ENCODE assay signal across 18 mouse cellular contexts in the genomic region with DNA sequence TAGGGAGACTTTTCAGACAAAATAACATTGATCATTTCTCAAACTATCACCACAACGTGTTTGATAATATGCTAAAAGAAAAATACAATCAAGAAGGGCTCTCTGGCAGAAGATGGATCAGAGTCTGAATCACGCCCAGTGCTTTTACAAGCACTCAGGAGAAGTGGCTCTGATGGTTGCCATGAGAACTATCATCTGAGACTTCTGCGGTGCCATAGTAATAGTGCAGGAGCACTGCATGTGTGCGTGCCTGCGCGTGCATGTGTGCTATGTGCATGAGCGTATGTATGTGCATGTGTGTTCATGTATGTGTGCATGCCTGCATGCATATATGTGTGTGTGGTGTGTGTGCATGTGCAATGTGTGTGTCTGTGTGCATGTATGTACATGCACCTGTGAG. TPM values are rescaled to one million over a fixed set of nuclear protein-coding genes. Genes with fewer than 3 reads are reported as not detected.
DNase-seq lines count a peak whose midpoint lies in the region; ATAC-seq and TF ChIP-seq lines count a peak whose summit lies in the region.
"Had no signal": no experiment of that assay in that cellular context is flagged by ENCODE, and none has a peak within 500 bp of the region (broad histone marks: within the 10 kb centered on the region; RNA-seq: fewer than 3 reads in every experiment).

No protein-coding gene starts in this region.

- no peak overlapping the region for H3K27ac ChIP-seq in heart, embryonic 12.5 days (ENCODE audit: poor library complexity, severe bottlenecking)
- H3K27ac ChIP-seq in left cerebral cortex, adult 2 months = peak overlapping the region; percentile 50; the same call in 1 of the 2 replicates
- H3K27ac ChIP-seq in midbrain, embryonic 15.5 days = no peak overlapping the region
- H3K27ac ChIP-seq in midbrain, embryonic 11.5 days (ENCODE audit: low read depth, low read length) = no peak overlapping the region
- no peak overlapping the region for H3K27ac ChIP-seq in midbrain, postnatal 0 days (ENCODE audit: low read depth, low read length)
- H3K27ac ChIP-seq in embryonic facial prominence, embryonic 10.5 days (replicated peaks) = no peak overlapping the region
- H3K27ac ChIP-seq: embryonic facial prominence, embryonic 15.5 days; kidney, postnatal 0 days; limb, embryonic 12.5 days; liver, embryonic 14.5 days had no signal

- H3K9me3 ChIP-seq in heart, embryonic 12.5 days (replicated peaks) = no peaks in the 10 kb centered on the region; the same call in 1 of the 2 replicates
- H3K9me3 ChIP-seq in midbrain, embryonic 15.5 days = no peaks in the 10 kb centered on the region
- no peaks in the 10 kb centered on the region for H3K9me3 ChIP-seq in midbrain, embryonic 11.5 days (ENCODE audit: control insufficient read depth, low read length)
- H3K9me3 ChIP-seq in midbrain, postnatal 0 days (ENCODE audit: low read length) = no peaks in the 10 kb centered on the region
- H3K9me3 ChIP-seq in embryonic facial prominence, embryonic 10.5 days = no peaks in the 10 kb centered on the region
- H3K9me3 ChIP-seq: embryonic facial prominence, embryonic 15.5 days; limb, embryonic 12.5 days had no signal

- peaks cover 6% of the 10 kb centered on the region for H3K4me1 ChIP-seq in heart, embryonic 12.5 days (replicated peaks)
- peaks cover 19% of the 10 kb centered on the region for H3K4me1 ChIP-seq in midbrain, embryonic 15.5 days
- peaks cover 9% of the 10 kb centered on the region for H3K4me1 ChIP-seq in midbrain, embryonic 11.5 days (ENCODE audit: control insufficient read depth, insufficient read depth, low read length)
- peaks cover 3% of the 10 kb centered on the region; the same call in 1 of the 2 replicates for H3K4me1 ChIP-seq in midbrain, postnatal 0 days (ENCODE audit: insufficient read depth, low read length)
- peaks cover 23% of the 10 kb centered on the region for H3K4me1 ChIP-seq in embryonic facial prominence, embryonic 10.5 days

- ATAC-seq in heart, embryonic 12.5 days (ENCODE audit: insufficient number of reproducible peaks, low FRiP score) = no peak
- ATAC-seq in midbrain, embryonic 15.5 days (replicated peaks) = peak; percentile 73
- ATAC-seq in midbrain, embryonic 11.5 days (ENCODE audit: low FRiP score) = no peak
- 0 out of 2 replicates have a peak, but pooled peaks have one; percentile 61 for ATAC-seq in midbrain, postnatal 0 days (ENCODE audit: low FRiP score)
- ATAC-seq: inflammation-experienced regulatory T-cells, adult 6 months had no signal

- H3K4me2 ChIP-seq in heart, embryonic 12.5 days = peak overlapping the region; percentile 64
- H3K4me2 ChIP-seq in midbrain, embryonic 15.5 days = no peak overlapping the region
- no peak overlapping the region for H3K4me2 ChIP-seq in midbrain, embryonic 11.5 days
- no peak overlapping the region for H3K4me2 ChIP-seq in midbrain, postnatal 0 days (ENCODE audit: low read depth, low read length, poor library complexity, severe bottlenecking)

- no peak for TF ChIP-seq CTCF in left cerebral cortex, adult 2 months (IDR thresholded peaks at IDR 0.05)
- TF ChIP-seq CTCF in midbrain, postnatal 0 days (IDR thresholded peaks at IDR 0.05) = no peak

- H3K4me3 ChIP-seq in heart, embryonic 12.5 days = no peak overlapping the region
- no peak overlapping the region for H3K4me3 ChIP-seq in left cerebral cortex, adult 2 months
- no peak overlapping the region for H3K4me3 ChIP-seq in midbrain, embryonic 15.5 days
- no peak overlapping the region for H3K4me3 ChIP-seq in midbrain, embryonic 11.5 days (ENCODE audit: low read depth, low read length)
- H3K4me3 ChIP-seq in midbrain, postnatal 0 days (ENCODE audit: low read depth, low read length) = no peak overlapping the region
- H3K4me3 ChIP-seq in embryonic facial prominence, embryonic 10.5 days = no peak overlapping the region

- H3K36me3 ChIP-seq in heart, embryonic 12.5 days = no peaks in the 10 kb centered on the region
- no peaks in the 10 kb centered on the region for H3K36me3 ChIP-seq in midbrain, embryonic 15.5 days (replicated peaks)
- no peaks in the 10 kb centered on the region for H3K36me3 ChIP-seq in midbrain, embryonic 11.5 days (ENCODE audit: control insufficient read depth, insufficient read depth, low read length)
- no peaks in the 10 kb centered on the region for H3K36me3 ChIP-seq in midbrain, postnatal 0 days (ENCODE audit: insufficient read depth, low read length)
- no peaks in the 10 kb centered on the region for H3K36me3 ChIP-seq in embryonic facial prominence, embryonic 10.5 days (replicated peaks)
- H3K36me3 ChIP-seq: embryonic facial prominence, embryonic 15.5 days; limb, embryonic 12.5 days had no signal

- intact Hi-C loops in heart, postnatal 36 days (cut with DNase I) = no loop called here
- intact Hi-C loops in left cerebral cortex, adult 2 months (cut with DNase I) = no loop called here

- WGBS in heart, embryonic 12.5 days = 53% methylated on average over 7 of the region's 7 CpGs
- 79% methylated on average over 7 of the region's 7 CpGs for WGBS in midbrain, embryonic 15.5 days
- 92% methylated on average over 7 of the region's 7 CpGs for WGBS in midbrain, embryonic 11.5 days
- WGBS in midbrain, postnatal 0 days = 72% methylated on average over 7 of the region's 7 CpGs
- 87% methylated on average over 7 of the region's 7 CpGs for WGBS in embryonic facial prominence, embryonic 10.5 days

- H3K9ac ChIP-seq in heart, embryonic 12.5 days = no peak overlapping the region
- no peak overlapping the region for H3K9ac ChIP-seq in midbrain, embryonic 15.5 days
- H3K9ac ChIP-seq in midbrain, embryonic 11.5 days (ENCODE audit: low read length) = no peak overlapping the region
- no peak overlapping the region for H3K9ac ChIP-seq in midbrain, postnatal 0 days (replicated peaks; ENCODE audit: low read length, poor library complexity, severe bottlenecking)
- H3K9ac ChIP-seq: embryonic facial prominence, embryonic 15.5 days; limb, embryonic 12.5 days; liver, embryonic 14.5 days had no signal

- no peak for DNase-seq in heart, postnatal 36 days
- no peak for DNase-seq in left cerebral cortex, adult 2 months (ENCODE audit: extremely low spot score in 1 of 2, low spot score in 2 of 2)
- no peak for DNase-seq in left cerebral cortex, adult 18-20 months (ENCODE audit: low spot score in 2 of 2)
- no peak for DNase-seq in midbrain, embryonic 11.5 days (ENCODE audit: low spot score, missing footprints)
- DNase-seq in midbrain, postnatal 0 days (ENCODE audit: low spot score) = peak; percentile 36
- no peak for DNase-seq in embryonic facial prominence, embryonic 10.5 days (ENCODE audit: low spot score)
- DNase-seq: adrenal gland, postnatal 14 days; cerebellum, adult 9-10 months; gastrocnemius, postnatal 25 days; right cerebral cortex, adult 18-20 months; thymus, postnatal 36 days had no signal

- H3K27me3 ChIP-seq in heart, embryonic 12.5 days (replicated peaks) = peaks cover 8% of the 10 kb centered on the region
- H3K27me3 ChIP-seq in midbrain, embryonic 15.5 days (replicated peaks) = no peaks in the 10 kb centered on the region; the same call in 1 of the 2 replicates
- no peaks in the 10 kb centered on the region for H3K27me3 ChIP-seq in midbrain, embryonic 11.5 days (ENCODE audit: control insufficient read depth, insufficient read depth, low read length)
- no peaks in the 10 kb centered on the region for H3K27me3 ChIP-seq in midbrain, postnatal 0 days (ENCODE audit: insufficient read depth, low read length)
- H3K27me3 ChIP-seq in embryonic facial prominence, embryonic 10.5 days (replicated peaks; ENCODE audit: low read depth, poor library complexity, severe bottlenecking) = peaks cover 13% of the 10 kb centered on the region
- H3K27me3 ChIP-seq: embryonic facial prominence, embryonic 15.5 days had no signal

RNA-seq across cellular contexts. Expression of gene Pdcl3, which starts 43.8 kb away (rescaled TPM):
- polyA plus RNA-seq in heart, embryonic 12.5 days (2016; fragmentation: Nextera tagmentation; extraction: Ambion mirVana) = 149 and 168 TPM in 2 replicates
- 10 to 100 TPM; 76.2 to 77.3 TPM for total RNA-seq in heart, postnatal 36 days (2021)
- total RNA-seq in left cerebral cortex, adult 2 months (2021) = 10 to 100 TPM; 32.2 to 40.8 TPM
- 10 to 100 TPM; 38.7 to 41.3 TPM for total RNA-seq in left cerebral cortex, adult 18-20 months (2021)
- 147 TPM in 2 replicates for polyA plus RNA-seq in midbrain, embryonic 15.5 days (2015; fragmentation: Nextera tagmentation; extraction: Ambion mirVana)
- 161 and 174 TPM in 2 replicates for polyA plus RNA-seq in midbrain, embryonic 11.5 days (2014; fragmentation: Nextera tagmentation; extraction: Ambion mirVana)
- 34.1 and 45.0 TPM in 2 replicates for total RNA-seq in midbrain, postnatal 0 days (2014; rRNA removed)
- polyA plus RNA-seq in midbrain, postnatal 0 days (2015; fragmentation: Nextera tagmentation; extraction: Ambion mirVana) = 144 and 146 TPM in 2 replicates
- polyA plus RNA-seq in embryonic facial prominence, embryonic 10.5 days (2016; fragmentation: Nextera tagmentation; extraction: Ambion mirVana) = 153 and 165 TPM in 2 replicates

Comparison
In these comparisons a context has a peak if more than half of its experiments do, and no peak if none do; other contexts are left out.
1. ATAC-seq: peak in midbrain, embryonic 15.5 days (single experiment) and midbrain, postnatal 0 days (single experiment); none in heart, embryonic 12.5 days (single experiment) and midbrain, embryonic 11.5 days (single experiment).